Mouse (Mus musculus): ENCODE measurements around the gene Eps8l3.

The Eps8l3 gene

GRCm38 (mm10) chr3:107877005-107877404, at the start of gene Eps8l3:
Eps8l3 (plus strand) TSS chr3:107877229.
- in situ Hi-C loops (cut with MboI; ENCODE audit: unreplicated experiment in 2 of 2) = loop anchor here in 1 of 2 experiments (25.0 kb wide), 1 partner anchor 765 kb away; the partner anchor contains the start of gene Kcna2

- in situ Hi-C loops (cut with MboI; ENCODE audit: unreplicated experiment in 2 of 2) = no loop called here
These were observed 49.1 kb upstream of the Eps8l3 start for GRCm38 (mm10) chr3:107827873-107828405.

- in situ Hi-C loops (cut with MboI; ENCODE audit: unreplicated experiment in 2 of 2) = no loop called here
These were observed 48.5 kb upstream of the Eps8l3 start for GRCm38 (mm10) chr3:107828518-107828917.

GRCm38 (mm10) chr3:107828997-107829396, 48.0 kb upstream of the Eps8l3 start:
- in situ Hi-C loops (cut with MboI; ENCODE audit: unreplicated experiment in 2 of 2) = no loop called here

GRCm38 (mm10) chr3:107829625-107830024, 47.4 kb upstream of the Eps8l3 start:
- in situ Hi-C loops (cut with MboI; ENCODE audit: unreplicated experiment in 2 of 2) = no loop called here

- in situ Hi-C loops (cut with MboI; ENCODE audit: unreplicated experiment in 2 of 2) = no loop called here
These were observed 45.0 kb upstream of the Eps8l3 start for GRCm38 (mm10) chr3:107831875-107832554.

GRCm38 (mm10) chr3:107832645-107833044, 44.4 kb upstream of the Eps8l3 start:
- in situ Hi-C loops (cut with MboI; ENCODE audit: unreplicated experiment in 2 of 2) = no loop called here

- in situ Hi-C loops (cut with MboI; ENCODE audit: unreplicated experiment in 2 of 2) = no loop called here
These were observed 43.7 kb upstream of the Eps8l3 start for GRCm38 (mm10) chr3:107833370-107833769.

GRCm38 (mm10) chr3:107833872-107834341, 43.1 kb upstream of the Eps8l3 start:
- in situ Hi-C loops (cut with MboI; ENCODE audit: unreplicated experiment in 2 of 2) = no loop called here

- in situ Hi-C loops (cut with MboI; ENCODE audit: unreplicated experiment in 2 of 2) = no loop called here
These were observed 41.7 kb upstream of the Eps8l3 start for GRCm38 (mm10) chr3:107835301-107835700.

- in situ Hi-C loops (cut with MboI; ENCODE audit: unreplicated experiment in 2 of 2) = no loop called here
These were observed 37.2 kb upstream of the Eps8l3 start for GRCm38 (mm10) chr3:107839855-107840254.

- in situ Hi-C loops (cut with MboI; ENCODE audit: unreplicated experiment in 2 of 2) = no loop called here
These were observed 36.2 kb upstream of the Eps8l3 start for GRCm38 (mm10) chr3:107840855-107841254.

- in situ Hi-C loops (cut with MboI; ENCODE audit: unreplicated experiment in 2 of 2) = no loop called here
These were observed 35.7 kb upstream of the Eps8l3 start for GRCm38 (mm10) chr3:107841370-107841769.

- in situ Hi-C loops (cut with MboI; ENCODE audit: unreplicated experiment in 2 of 2) = no loop called here
These were observed 33.6 kb upstream of the Eps8l3 start for GRCm38 (mm10) chr3:107843406-107843805.

GRCm38 (mm10) chr3:107844001-107844400, 33.0 kb upstream of the Eps8l3 start:
- in situ Hi-C loops (cut with MboI; ENCODE audit: unreplicated experiment in 2 of 2) = no loop called here

- in situ Hi-C loops (cut with MboI; ENCODE audit: unreplicated experiment in 2 of 2) = no loop called here
These were observed 32.5 kb upstream of the Eps8l3 start for GRCm38 (mm10) chr3:107844499-107844898.

- in situ Hi-C loops (cut with MboI; ENCODE audit: unreplicated experiment in 2 of 2) = no loop called here
These were observed 30.9 kb upstream of the Eps8l3 start for GRCm38 (mm10) chr3:107846175-107846574.

- in situ Hi-C loops (cut with MboI; ENCODE audit: unreplicated experiment in 2 of 2) = no loop called here
These were observed 30.2 kb upstream of the Eps8l3 start for GRCm38 (mm10) chr3:107846835-107847234.

- in situ Hi-C loops (cut with MboI; ENCODE audit: unreplicated experiment in 2 of 2) = no loop called here
These were observed 28.9 kb upstream of the Eps8l3 start for GRCm38 (mm10) chr3:107848126-107848525.

- in situ Hi-C loops (cut with MboI; ENCODE audit: unreplicated experiment in 2 of 2) = no loop called here
These were observed 27.9 kb upstream of the Eps8l3 start for GRCm38 (mm10) chr3:107849000-107849692.

- in situ Hi-C loops (cut with MboI; ENCODE audit: unreplicated experiment in 2 of 2) = no loop called here
These were observed 27.4 kb upstream of the Eps8l3 start for GRCm38 (mm10) chr3:107849693-107850031.

All from v-Abl transformed pro-B cells (cell line).